Mouse (Mus musculus): ENCODE data around the gene Mdm2.

- TF ChIP-seq CTCF (IDR thresholded peaks at IDR 0.05; ENCODE audit: insufficient read depth, low read depth, low read length), result no peak
- no peak for TF ChIP-seq POLR2A (IDR thresholded peaks at IDR 0.05; ENCODE audit: insufficient read depth, low read depth, low read length)
These were observed 29.6 kb upstream of the Mdm2 start for GRCm38 (mm10) chr10:117740171-117740570.

Data from olfactory bulb, adult 2 months (tissue).